Mouse (Mus musculus) embryonic fibroblast, embryonic 13.5 days (primary cell): ENCODE measurements at regions not wholly inside any gene's neighbourhood (a gene's known extent, or its start where the extent isn't known, plus 50 kb on each side); places are given as distances from the start of the nearest gene placed in this dataset.

Source experiments
- CTCF ChIP-seq: IDR thresholded peaks from 2 replicates; pipeline ENCODE4 v1.5.1; 2011; ENCODE audit warnings: mild to moderate bottlenecking, control low read depth, low read length, moderate library complexity, borderline replicate concordance; ENCODE audit not compliant: insufficient read depth
- POLR2A ChIP-seq: IDR thresholded peaks from 2 replicates; pipeline ENCODE4 v1.6.1; 2011; ENCODE audit warnings: low read depth, mild to moderate bottlenecking, control low read depth, low read length, moderate library complexity

- TF ChIP-seq CTCF (no peak), POLR2A (no peak)
These were observed 208.3 kb downstream of the Adra2a start for GRCm38 (mm10) chr19:54252145-54252664.
